Mouse (Mus musculus) gastrocnemius, postnatal 36 days (tissue): ENCODE measurements at regions not wholly inside any gene's neighbourhood (a gene's known extent, or its start where the extent isn't known, plus 50 kb on each side); places are given as distances from the start of the nearest gene placed in this dataset.
"Not testable (repeated sequence)": the region's sequence is repeated elsewhere in the genome, so short reads cannot be mapped to it uniquely, and the experiment has no call there.

Experiments used
- DNase-seq, 2 experiments: peaks; one replicate each; pipeline ENCODE4 v3.0.0; 2022
- intact Hi-C: fragments of 180-260 bp; cut with DNase I; formaldehyde crosslinking; loops from one replicate; pipeline ENCODE4 v1.15.1; 2025

- no peak for DNase-seq
- intact Hi-C loops = loop anchor here (10.0 kb wide), 1 partner anchor 1928 kb away; no protein-coding TSS in a partner anchor
Observed at GRCm38 (mm10) chr13:73033055-73033454, 227.2 kb upstream of the Irx4 start.

DNA sequence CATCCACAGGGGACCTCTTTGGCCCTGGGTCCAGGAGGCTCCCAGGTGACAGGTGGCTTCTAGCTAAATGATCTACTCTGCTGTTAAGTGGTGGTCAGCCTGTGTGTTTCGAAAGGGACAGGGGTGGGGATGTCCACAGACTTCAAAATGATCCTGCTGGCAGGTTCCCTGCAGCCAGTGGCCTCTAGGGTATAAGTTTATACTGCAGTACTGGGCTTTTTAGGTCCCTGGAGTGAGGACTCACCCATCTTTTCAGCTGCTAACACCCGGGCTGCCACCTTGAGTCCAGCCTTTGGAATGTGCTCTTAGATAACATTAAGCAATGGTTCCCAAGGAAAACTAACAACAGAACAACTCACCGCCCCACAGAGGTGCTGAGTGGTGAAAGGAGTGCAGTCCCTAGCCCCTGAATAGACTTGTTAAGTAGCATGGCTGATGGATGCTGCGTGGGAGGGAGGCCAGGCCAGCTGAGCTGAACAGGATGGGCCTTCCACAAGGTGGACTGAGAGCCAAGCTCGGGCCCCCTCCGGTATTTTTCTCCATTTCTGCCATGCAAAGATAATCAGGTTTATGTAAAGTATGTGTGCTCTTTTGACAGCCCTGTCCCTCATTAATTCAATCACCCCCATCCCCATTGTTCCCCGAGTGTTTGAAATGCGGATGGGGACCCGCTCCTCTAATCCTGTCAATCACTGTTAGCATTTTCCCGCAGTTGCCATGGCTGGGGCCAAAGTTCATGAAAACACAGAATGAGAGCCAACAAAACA, 226.0 kb upstream of the Irx4 start:
- intact Hi-C loops = loop anchor here (10.0 kb wide), 1 partner anchor 1929 kb away; no protein-coding TSS in a partner anchor
- no peak for DNase-seq

DNA sequence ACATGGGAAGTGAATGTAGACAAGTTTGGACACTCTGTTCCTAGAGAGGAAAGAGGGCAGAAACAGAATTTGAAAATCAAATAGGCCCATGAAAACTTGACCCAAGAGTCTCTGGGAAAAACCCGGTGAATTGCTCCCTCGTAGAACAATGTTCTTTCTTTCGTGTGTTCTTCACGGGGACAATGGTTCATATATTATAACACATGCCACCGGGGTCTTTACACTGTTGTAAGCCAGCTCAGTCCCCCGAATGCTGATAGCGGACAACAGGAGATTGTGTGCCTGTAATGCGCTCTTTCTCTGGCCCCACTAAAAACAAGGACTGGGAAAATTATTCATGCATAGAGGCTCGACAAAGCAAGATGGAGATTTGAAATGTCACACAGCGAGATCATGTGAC, 225.4 kb upstream of the Irx4 start:
- intact Hi-C loops = loop anchor here (10.0 kb wide), 1 partner anchor 1930 kb away; no protein-coding TSS in a partner anchor
- DNase-seq = no peak

DNA sequence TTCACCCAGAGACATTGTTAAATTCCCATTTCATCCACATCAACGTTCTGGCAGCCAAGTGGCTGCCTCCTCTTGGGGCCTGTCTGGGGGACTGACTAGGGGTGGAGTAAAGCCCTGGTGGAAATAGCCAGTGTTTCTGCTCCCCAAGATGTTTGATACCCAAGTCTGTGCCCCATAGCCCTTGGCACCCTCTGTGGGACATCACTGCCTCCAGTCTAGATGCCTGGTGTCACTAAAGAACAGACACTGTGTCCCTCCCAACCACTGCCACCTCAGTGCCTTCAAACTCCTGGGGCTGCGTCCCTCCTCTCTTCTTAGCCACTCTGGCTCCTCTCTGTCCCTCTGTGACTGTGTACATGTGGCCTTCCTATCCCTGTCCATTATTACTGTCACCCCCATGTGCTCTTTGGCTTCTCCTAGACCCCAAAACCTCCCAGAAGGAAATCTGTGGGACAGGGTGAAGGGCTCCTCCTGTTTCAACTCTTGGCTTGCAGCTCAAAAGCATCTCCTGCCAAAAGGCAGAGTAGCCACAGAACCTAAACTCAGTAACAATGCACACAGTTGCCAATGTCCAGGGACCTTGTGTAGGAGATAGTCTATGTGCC, 224.8 kb upstream of the Irx4 start:
- intact Hi-C loops = loop anchor here (10.0 kb wide), 1 partner anchor 1931 kb away; no protein-coding TSS in a partner anchor
- DNase-seq = no peak

GRCm38 (mm10) chr13:73039731-73040130, 220.5 kb upstream of the Irx4 start:
- no peak for DNase-seq
- intact Hi-C loops = loop anchor here (10.0 kb wide), 1 partner anchor 1935 kb away; no protein-coding TSS in a partner anchor

- intact Hi-C loops = no loop called here
Observed at GRCm38 (mm10) chr13:73041233-73042040, 218.8 kb upstream of the Irx4 start.

DNA sequence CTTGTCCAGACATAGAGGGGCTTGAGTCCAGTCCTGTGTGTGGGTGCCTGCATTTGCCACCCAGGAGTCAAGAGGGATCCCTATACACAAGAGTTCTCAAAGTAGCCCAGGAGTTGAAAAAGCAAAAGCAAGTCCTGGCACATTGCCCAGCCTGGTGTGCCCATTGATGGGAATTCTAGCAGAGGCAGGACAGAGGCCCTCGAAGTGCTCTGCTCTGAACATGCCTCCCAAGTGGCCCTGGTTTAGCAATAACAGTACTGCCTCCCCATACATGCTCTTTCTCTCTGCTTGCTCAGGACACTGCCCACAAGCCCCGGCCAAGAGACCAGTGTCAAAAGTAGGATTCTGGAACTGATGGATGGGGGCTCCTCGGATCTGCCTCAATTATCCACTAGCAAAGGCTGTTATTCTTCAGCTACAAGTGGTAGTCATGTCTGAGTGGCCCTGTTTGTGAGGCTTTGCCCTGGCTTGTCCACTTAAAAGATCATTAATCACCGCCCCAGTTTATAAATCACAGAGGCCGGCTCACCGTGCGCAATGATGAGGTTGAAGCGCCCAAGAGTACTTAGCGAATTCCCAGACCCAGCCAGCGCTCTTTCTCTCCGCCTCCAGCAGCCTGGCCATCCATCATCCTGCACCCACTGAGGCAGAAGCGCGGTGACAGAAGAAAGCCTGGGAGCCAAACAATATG, 190.3 kb upstream of the Irx4 start:
- intact Hi-C loops = no loop called here

More at GRCm38 (mm10) chr13:73041233-73042040, 218.8 kb upstream of the Irx4 start:
- DNase-seq = no peak

DNA sequence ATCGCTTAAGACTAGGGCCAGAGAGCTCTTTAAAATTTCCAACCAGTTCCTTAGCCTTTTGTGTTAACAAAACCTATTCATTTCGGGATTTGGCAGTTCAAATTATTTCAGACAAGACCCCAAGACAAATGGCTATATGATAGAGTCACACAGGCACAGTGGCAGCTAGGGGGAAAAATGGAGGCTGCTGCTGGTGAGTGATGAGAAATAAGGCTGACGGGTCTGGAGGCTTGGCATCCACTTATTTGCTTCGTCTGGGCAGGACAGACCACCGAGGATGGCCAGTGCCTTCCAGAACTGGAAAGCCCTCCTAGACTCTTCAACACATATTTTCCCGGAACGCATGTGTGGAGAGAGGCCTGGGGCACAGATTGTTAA, 189.8 kb upstream of the Irx4 start:
- no peak for DNase-seq
- intact Hi-C loops = no loop called here

More for the DNA sequence above, 190.3 kb upstream of the Irx4 start:
- no peak for DNase-seq

- intact Hi-C loops = no loop called here
- DNase-seq = no peak
Observed at GRCm38 (mm10) chr13:73071032-73071431, 189.2 kb upstream of the Irx4 start.

GRCm38 (mm10) chr13:73071854-73072852, 188.1 kb upstream of the Irx4 start:
- intact Hi-C loops = no loop called here
- no peak for DNase-seq

DNA sequence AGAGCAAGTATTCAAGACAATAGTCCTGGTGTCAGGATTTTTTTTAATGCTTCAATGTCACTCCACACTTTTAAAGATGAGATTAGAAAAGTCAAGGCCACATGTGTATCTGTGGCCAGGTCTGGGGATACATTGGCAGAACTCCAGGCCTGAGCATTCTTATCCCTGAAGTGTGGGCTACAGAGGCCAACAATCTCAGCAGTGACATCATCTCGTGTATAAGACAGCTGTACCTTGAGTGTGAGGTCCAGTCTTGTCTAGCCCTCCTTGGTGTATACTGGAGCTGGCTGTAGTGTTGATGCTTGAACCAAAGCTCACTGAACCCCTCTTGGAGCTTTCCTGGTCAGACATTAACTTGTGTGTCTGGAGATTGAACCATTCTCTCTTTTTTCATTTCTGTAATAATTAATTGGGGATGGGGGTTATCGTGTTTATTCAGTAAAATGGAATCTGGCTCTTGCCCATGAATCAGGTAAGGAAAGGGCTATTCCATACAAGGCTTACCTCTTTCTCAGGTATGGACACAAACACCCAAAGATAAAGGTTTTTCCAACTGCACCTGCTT, 182.3 kb upstream of the Irx4 start:
- intact Hi-C loops = no loop called here
- DNase-seq = no peak

DNA sequence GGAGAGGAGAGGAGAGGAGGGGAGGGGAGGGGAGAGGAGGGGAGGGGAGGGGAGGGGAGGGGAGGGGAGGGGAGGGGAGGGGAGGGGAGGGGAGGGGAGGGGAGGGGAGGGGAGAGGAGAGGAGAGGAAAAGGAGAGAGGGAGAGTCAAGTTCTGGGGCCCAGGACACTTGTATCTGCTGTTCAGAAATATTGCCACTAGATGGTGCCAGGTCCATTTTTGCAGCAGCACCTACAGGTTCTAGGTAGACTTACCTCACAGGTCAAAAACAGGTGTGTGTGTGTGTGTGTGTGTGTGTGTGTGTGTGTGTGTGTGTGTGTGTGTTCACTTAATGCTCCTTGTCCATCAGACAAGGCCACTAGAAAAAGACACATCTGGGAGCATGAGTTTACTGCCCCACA, 172.5 kb upstream of the Irx4 start:
- DNase-seq, intact Hi-C loops: not testable (repeated sequence)

- no peak for DNase-seq
- intact Hi-C loops = no loop called here
Observed at GRCm38 (mm10) chr13:73091886-73092285, 168.4 kb upstream of the Irx4 start.

DNA sequence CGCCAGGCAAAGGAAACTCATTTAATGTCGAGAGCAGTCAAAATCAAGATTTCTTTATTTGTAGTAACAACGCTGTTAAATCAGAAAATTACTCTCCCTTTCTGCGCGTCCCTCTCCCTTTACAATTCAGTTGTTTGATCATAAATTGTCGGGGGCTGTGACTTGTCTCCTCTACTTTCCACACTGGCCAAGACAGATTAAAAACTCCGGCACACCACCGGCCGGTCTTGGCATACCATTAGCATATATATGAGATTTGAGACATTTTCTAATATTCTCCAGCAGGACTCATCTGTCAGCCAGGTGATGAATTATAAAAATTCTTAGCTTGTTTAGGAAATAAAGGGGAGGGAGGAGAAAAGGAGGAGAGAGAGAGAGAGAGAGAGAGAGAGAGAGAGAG, 162.8 kb upstream of the Irx4 start:
- intact Hi-C loops = no loop called here
- no peak for DNase-seq

- intact Hi-C loops = no loop called here
- DNase-seq = no peak
Observed at GRCm38 (mm10) chr13:73099407-73099806, 160.9 kb upstream of the Irx4 start.

DNA sequence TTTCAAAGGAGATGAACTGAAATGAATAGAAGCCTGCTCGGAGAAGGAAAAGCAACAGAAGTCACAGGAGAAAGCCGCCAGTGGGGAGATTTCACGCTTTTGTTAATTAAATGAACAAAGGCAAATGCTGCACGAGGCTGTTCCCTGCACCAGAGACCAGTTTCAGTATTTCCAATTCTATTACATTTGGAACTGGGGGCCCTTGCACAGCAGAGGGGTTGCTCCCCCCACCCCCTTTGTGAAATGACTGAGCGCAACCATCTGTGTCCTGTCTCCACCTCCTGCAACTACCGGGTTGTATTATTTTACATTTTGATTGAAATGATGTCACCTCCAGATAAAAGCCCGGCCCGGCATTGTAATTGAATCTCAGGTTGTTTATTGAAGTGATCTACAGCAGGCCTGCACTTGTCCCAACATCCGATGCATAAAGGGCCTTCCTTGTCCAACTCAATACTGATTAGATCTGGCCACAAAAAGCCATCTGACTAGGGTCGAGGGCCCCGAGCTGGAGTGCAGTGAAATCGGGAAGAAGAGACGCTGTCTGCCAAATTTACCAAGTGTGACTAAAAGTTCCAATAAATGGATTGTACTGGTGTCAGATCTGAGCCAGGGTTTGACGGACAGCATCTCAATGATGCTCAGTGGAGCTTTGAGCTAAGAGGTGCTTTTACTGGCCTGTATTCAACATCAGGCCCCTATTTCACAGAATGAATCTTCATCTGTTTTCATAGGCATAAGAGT, 152.9 kb upstream of the Irx4 start:
- DNase-seq = no peak
- intact Hi-C loops = no loop called here

DNA sequence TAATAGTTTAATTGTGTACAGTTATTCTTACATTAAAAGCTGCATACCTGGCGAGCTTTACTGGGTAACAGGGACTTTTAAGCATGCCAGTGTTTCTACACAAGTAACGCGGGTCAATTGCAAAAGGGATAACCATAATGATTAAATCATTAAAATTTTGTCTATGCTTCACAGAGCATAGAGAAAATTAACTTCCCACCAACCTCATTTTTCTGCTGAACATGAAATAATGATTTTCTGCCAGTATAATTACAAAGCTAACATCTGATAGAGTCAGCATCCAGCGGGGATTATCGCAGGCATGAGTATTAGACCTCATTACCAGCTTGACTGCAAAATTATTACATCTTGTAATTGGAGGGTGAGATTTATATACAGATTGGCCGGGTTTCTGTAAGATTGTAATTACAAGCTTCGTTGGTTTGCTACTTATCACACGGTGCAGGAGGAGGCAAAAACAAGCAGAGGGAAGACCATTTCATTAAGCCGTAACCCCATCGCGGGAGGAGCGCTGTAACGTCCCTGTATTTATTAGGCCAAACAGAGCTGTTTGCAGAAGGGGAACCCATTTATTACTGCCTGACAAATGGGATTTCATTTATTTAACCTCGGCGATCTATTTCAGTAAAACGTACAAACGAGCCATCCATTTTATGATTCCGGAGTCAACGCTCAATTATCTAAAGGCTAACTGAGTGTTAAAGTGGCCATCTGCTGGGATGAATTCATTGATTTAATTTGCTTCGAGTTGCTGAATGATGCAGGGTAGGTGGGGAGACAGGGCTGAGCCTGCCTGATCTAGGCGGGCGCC, 143.3 kb upstream of the Irx4 start:
- intact Hi-C loops = no loop called here
- DNase-seq = no peak
